Mouse (Mus musculus): ENCODE data around the gene Hspb11.
A peak's percentile ranks its signal among the peaks of the same experiment; 100 is the strongest.

Hspb11 gene

DNA sequence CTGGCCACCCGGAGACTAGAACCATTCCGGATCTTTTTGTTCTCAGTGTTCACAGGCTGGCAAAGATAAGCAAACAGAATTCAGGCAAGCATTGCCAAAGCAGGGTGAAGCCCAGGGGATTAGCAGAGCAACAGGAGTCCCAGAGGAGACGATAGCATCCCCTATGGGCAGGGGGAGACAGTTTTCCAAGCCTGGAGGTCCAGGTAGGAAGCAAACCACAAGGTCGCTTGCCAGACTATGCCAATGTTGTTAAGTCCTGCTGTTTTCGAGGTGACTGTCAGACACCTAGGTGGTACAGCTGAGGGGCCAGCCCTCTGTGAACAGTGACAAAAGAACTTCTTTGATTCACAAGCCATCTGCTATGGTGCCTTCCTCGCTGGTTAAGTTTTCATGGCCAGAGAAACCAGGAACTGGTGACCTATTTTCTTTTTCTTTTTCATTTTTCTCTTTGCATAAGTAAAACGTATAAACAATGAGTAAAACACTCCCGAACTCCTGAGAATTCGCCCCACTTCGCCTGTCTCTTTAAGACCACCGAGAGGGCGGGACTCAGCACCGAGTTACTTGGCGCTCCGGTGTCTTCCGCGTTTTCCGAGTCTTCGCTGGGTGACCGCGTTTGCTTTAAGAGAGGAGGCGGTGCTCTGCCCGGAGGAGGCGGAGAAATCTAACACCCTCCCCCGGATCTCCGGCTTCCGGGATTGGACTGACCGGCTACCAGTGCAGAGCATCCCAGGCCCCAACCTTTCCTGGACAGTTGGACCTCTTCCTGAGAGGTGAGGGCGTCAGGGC, 60.5 kb downstream of the Hspb11 start, which contains the start of gene Yipf1:
TSS of gene Yipf1 (plus strand) at position 674 of the 789 bp plus-strand sequence.
- peak; percentile 77 for DNase-seq (ENCODE audit: low spot score)

DNA sequence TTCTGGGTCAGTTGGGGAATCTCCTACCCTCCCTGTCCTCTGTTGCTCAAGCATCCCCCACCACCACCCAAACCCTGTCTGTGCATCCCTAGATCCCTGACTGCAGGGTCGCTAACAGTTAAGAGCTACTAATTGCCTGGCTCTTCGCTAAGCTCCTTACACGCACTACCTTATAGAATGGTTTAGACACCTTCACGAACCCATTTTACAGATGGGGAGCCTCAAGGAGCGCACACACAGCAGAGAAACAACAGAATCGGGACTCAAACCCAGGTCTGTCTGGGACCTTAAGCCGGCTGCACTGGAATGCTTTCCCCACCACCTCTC, 61.0 kb downstream of the Hspb11 start:
- no peak for DNase-seq (ENCODE audit: low spot score)

DNA sequence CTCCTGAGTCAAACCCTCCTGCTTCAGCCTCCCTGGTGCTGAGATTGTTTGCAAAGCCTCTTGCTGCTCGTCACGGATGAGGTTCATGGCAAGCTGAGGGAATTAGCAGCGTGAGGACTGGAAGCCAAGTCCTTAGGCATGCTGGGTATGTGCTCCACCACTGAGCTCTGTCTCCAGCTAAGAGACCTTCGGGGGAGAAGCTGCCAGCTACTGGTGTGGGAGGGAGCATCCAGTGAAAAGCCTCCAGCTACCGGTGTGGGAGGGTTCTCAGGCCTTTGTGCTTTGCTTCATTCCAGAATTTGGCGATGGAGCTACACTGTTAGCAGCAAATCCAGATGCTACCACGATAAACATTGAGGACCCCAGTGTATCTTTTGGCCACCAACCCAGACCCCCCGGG, 65.3 kb downstream of the Hspb11 start:
- no peak for DNase-seq (ENCODE audit: low spot score)

DNA sequence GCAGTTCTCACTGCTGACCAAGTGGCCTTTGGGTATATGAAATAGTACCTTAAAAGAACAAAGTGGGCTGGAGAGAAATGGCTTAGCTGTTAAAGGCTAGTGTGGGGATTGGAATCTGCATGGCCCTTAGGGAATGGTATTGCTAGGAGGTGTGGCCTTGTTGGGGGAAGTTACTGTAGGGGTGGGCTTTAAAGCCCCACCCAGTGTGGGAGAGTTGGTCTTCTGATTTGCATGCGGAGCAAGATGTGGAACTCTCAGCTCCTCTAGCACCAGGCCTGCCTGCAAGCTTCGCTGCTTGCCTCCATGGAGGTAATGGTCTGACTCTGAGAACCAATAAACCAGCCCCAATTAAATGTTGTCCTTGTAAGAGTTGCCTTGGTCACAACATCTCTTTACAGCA, 67.6 kb downstream of the Hspb11 start:
- no peak for DNase-seq (ENCODE audit: low spot score)

DNA sequence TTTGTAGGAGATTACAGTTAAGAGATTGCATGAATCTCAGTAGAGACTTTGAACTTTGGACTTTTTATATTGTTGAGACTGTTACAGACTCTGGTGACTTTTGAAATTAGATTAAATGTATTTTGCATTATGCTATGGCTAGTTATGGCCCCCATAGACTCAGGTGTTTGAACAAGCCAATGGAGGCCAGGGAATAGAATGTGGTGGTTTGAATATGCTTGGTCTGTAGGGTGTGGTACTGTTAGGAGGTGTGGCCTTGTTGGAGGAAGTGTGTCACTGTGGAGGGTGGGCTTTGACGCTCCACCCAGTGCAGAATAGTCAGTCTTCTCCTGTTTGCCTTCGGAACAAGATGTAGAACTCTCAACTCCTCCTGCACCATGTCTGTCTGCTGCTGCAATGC, 69.7 kb downstream of the Hspb11 start:
- no peak for DNase-seq (ENCODE audit: low spot score)

DNA sequence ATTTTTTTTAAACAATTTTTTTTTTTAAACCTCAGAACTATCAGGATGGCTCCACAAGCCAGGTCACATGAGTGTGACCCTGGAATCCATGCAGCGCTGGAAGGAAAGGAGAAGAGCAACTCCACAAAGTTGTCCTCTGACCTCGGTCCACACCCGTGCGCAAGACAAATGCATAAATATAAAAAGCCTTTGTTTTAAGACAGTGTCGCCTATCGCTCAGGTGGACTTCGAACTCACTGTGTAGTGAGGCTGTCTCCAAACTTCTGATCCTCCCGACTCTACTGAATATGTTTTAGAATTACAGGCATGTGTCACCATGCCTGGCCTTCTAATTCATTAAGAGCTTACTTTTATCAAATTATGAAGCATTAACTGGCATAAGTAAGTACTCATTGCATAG, 75.1 kb downstream of the Hspb11 start:
- DNase-seq (ENCODE audit: low spot score) = no peak
